Mouse (Mus musculus) duodenum, adult 2 months (tissue): ENCODE data around the gene Herc2. TPM values are rescaled to one million over a fixed set of nuclear protein-coding genes. Genes with fewer than 3 reads are reported as not detected.

Source experiments
- polyA plus RNA-seq: library from polyadenylated mRNA; depleted of rRNA; stranded (reverse); fragments of >200 nt; gene quantifications from 2 replicates; pipeline ENCODE4 v1.2.3, GENCODE M21; 2012; ENCODE audit warnings: low replicate concordance; rRNA removed

Herc2 gene
- 13.4 and 15.5 TPM in 2 replicates for polyA plus RNA-seq

GRCm38 (mm10) chr7:56049831-56050321, at the start of gene Herc2:
Herc2 (plus strand) TSS chr7:56050196.

GRCm38 (mm10) chr7:56019930-56020253, 30.1 kb upstream of the Herc2 start, which contains the start of gene Nipa1:
Nipa1 (minus strand) TSS chr7:56019954.

GRCm38 (mm10) chr7:56239543-56239942, 189.5 kb downstream of the Herc2 start, which contains the start of gene Oca2:
Oca2 (plus strand) TSS chr7:56239760.

Other genes with a start within 250 kb of the Herc2 start
- 20.9 and 21.0 TPM in 2 replicates for gene Cyfip1, start 208.5 kb upstream of the Herc2 start, polyA plus RNA-seq
- 17.0 and 72.4 TPM in 2 replicates for gene Nipa2, start 87.7 kb upstream of the Herc2 start, polyA plus RNA-seq
- 0.71 and 0.95 TPM in 2 replicates for gene Nipa1, start 30.2 kb upstream of the Herc2 start, polyA plus RNA-seq
- gene Oca2, start 189.6 kb downstream of the Herc2 start, polyA plus RNA-seq: not detected in 2 replicates